Mouse (Mus musculus): ENCODE measurements at regions not wholly inside any gene's neighbourhood (a gene's known extent, or its start where the extent isn't known, plus 50 kb on each side); places are given as distances from the start of the nearest gene placed in this dataset.

DNA sequence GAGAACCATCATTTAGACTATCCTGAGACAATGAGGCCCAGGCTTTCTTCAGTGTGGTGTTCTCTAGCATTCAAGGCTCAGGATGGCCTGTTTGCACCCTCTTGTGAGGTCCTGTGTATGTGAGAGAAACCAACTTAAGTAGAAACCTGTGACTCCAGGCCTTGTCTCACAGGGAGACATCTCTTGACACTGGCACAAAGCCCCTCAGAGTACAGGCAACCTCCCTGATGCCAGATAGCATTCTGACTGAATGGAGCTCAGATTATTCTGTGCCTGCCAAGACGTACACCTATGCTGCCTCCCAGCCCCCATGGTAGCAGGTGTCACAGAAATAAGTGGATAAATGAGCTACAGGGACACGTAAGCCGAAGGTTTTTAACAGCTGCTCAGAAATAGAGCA lies 77.9 kb upstream of the Ccn6 start:
- TF ChIP-seq CTCF (IDR thresholded peaks at IDR 0.05; ENCODE audit: extremely low read depth, insufficient read depth, insufficient read length, insufficient replicate concordance) (no peak), POLR2A (IDR thresholded peaks at IDR 0.05; ENCODE audit: low read depth, low read length) (no peak)
